Mouse (Mus musculus): ENCODE measurements around the gene Mef2d. TPM values are rescaled to one million over a fixed set of nuclear protein-coding genes. Genes with fewer than 3 reads are reported as not detected.
A peak's percentile ranks its signal among the peaks of the same experiment; 100 is the strongest.

Mef2d gene
- total RNA-seq, 2 experiments from 2014 or later, result 203 to 231 TPM

- intact Hi-C loops (cut with DNase I), result loop anchor here (5.0 kb wide), 1 partner anchor 49 kb away; no protein-coding TSS in a partner anchor
- no peak for DNase-seq (ENCODE audit: low spot score in 2 of 2)
Measured at GRCm38 (mm10) chr3:88136346-88136745, 5.8 kb upstream of the Mef2d start.

- intact Hi-C loops (cut with DNase I), result loop anchor here (5.0 kb wide), 1 partner anchor 50 kb away; no protein-coding TSS in a partner anchor
Measured at GRCm38 (mm10) chr3:88136945-88137494, 5.2 kb upstream of the Mef2d start.

GRCm38 (mm10) chr3:88137821-88138220 lies 4.4 kb upstream of the Mef2d start:
- DNase-seq (ENCODE audit: low spot score in 2 of 2), result no peak
- intact Hi-C loops (cut with DNase I), result loop anchor here (5.0 kb wide), 1 partner anchor 51 kb away; no protein-coding TSS in a partner anchor

More at GRCm38 (mm10) chr3:88136945-88137494, 5.2 kb upstream of the Mef2d start:
- DNase-seq (ENCODE audit: low spot score in 2 of 2), result no peak

- DNase-seq (ENCODE audit: low spot score in 2 of 2), result peak; percentile 95 to 97
- intact Hi-C loops (cut with DNase I), result loop anchor here (5.0 kb wide), 1 partner anchor 51 kb away; no protein-coding TSS in a partner anchor
Measured at GRCm38 (mm10) chr3:88138336-88139242, 3.6 kb upstream of the Mef2d start.

- peak in 1 of 2 experiments; percentile 74 for DNase-seq (ENCODE audit: low spot score in 2 of 2)
- intact Hi-C loops (cut with DNase I), result loop anchor here (5.0 kb wide), 2 partner anchors 38 to 52 kb away; no protein-coding TSS in a partner anchor
Measured at GRCm38 (mm10) chr3:88139243-88140177, 2.7 kb upstream of the Mef2d start.

- DNase-seq (ENCODE audit: low spot score in 2 of 2), result peak in 1 of 2 experiments; percentile 57
- intact Hi-C loops (cut with DNase I), result loop anchor here (5.0 kb wide), 1 partner anchor 37 kb away; no protein-coding TSS in a partner anchor
Measured at GRCm38 (mm10) chr3:88140178-88140902, 1.8 kb upstream of the Mef2d start.

- DNase-seq (ENCODE audit: low spot score in 2 of 2), result no peak
- intact Hi-C loops (cut with DNase I), result loop anchor here (5.0 kb wide), 1 partner anchor 36 kb away; no protein-coding TSS in a partner anchor
Measured at GRCm38 (mm10) chr3:88140903-88141430, 1.2 kb upstream of the Mef2d start.

- intact Hi-C loops (cut with DNase I), result loop anchor here (5.0 kb wide), 1 partner anchor 36 kb away; no protein-coding TSS in a partner anchor
- DNase-seq (ENCODE audit: low spot score in 2 of 2), result no peak
Measured at GRCm38 (mm10) chr3:88141439-88141786, 759 bp upstream of the Mef2d start.

- no peak for DNase-seq (ENCODE audit: low spot score in 2 of 2)
- intact Hi-C loops (cut with DNase I), result loop anchor here (5.0 kb wide), 1 partner anchor 35 kb away; no protein-coding TSS in a partner anchor
Measured at GRCm38 (mm10) chr3:88142546-88142915, 359 bp downstream of the Mef2d start.

GRCm38 (mm10) chr3:88142916-88143771 lies 972 bp downstream of the Mef2d start:
- intact Hi-C loops (cut with DNase I), result loop anchor here (5.0 kb wide), 1 partner anchor 34 kb away; no protein-coding TSS in a partner anchor

GRCm38 (mm10) chr3:88143961-88144486 lies 1.9 kb downstream of the Mef2d start:
- intact Hi-C loops (cut with DNase I), result loop anchor here (5.0 kb wide), 1 partner anchor 33 kb away; no protein-coding TSS in a partner anchor
- DNase-seq (ENCODE audit: low spot score in 2 of 2), result peak; percentile 56 to 65

More at GRCm38 (mm10) chr3:88142916-88143771, 972 bp downstream of the Mef2d start:
- peak; percentile 53 to 68 for DNase-seq (ENCODE audit: low spot score in 2 of 2)

- intact Hi-C loops (cut with DNase I), result loop anchor here (5.0 kb wide), 1 partner anchor 32 kb away; no protein-coding TSS in a partner anchor
- no peak for DNase-seq (ENCODE audit: low spot score in 2 of 2)
Measured at GRCm38 (mm10) chr3:88144648-88145410, 2.7 kb downstream of the Mef2d start.

- intact Hi-C loops (cut with DNase I), result no loop called here
- DNase-seq (ENCODE audit: low spot score in 2 of 2), result no peak
Measured at GRCm38 (mm10) chr3:88145411-88145782, 3.2 kb downstream of the Mef2d start.

- intact Hi-C loops (cut with DNase I), result no loop called here
- DNase-seq (ENCODE audit: low spot score in 2 of 2), result no peak
Measured at GRCm38 (mm10) chr3:88145952-88146351, 3.8 kb downstream of the Mef2d start.

GRCm38 (mm10) chr3:88146376-88147112 lies 4.4 kb downstream of the Mef2d start:
- no peak for DNase-seq (ENCODE audit: low spot score in 2 of 2)
- intact Hi-C loops (cut with DNase I), result no loop called here

- intact Hi-C loops (cut with DNase I), result no loop called here
- DNase-seq (ENCODE audit: low spot score in 2 of 2), result no peak
Measured at GRCm38 (mm10) chr3:88147444-88147843, 5.3 kb downstream of the Mef2d start.
